8 mouse cellular contexts compared by ENCODE assay signal in genomic region chr5:138195463-138195862, GRCm38 (mm10). TPM values are rescaled to one million over a fixed set of nuclear protein-coding genes. Genes with fewer than 3 reads are reported as not detected.
A peak's percentile ranks its signal among the peaks of the same experiment; 100 is the strongest.
DNase-seq lines count a peak whose midpoint lies in the region; ATAC-seq and TF ChIP-seq lines count a peak whose summit lies in the region.

No protein-coding gene starts in this region.

- peaks cover 5% of the 10 kb centered on the region; the same call in 1 of the 2 replicates for H3K4me1 ChIP-seq in lung, embryonic 14.5 days (ENCODE audit: insufficient read depth)
- peaks cover 21% of the 10 kb centered on the region for H3K4me1 ChIP-seq in forebrain, embryonic 15.5 days
- peaks cover 20% of the 10 kb centered on the region for H3K4me1 ChIP-seq in liver, embryonic 12.5 days
- H3K4me1 ChIP-seq in stomach, embryonic 15.5 days = no peaks in the 10 kb centered on the region

- DNase-seq in lung, embryonic 14.5 days = no peak
- no peak for DNase-seq in lung, postnatal 36 days
- no peak for DNase-seq in right cerebral cortex, postnatal 36 days (ENCODE audit: low spot score in 2 of 2)
- no peak for DNase-seq in spleen, postnatal 4 days (ENCODE audit: low spot score in 2 of 2)
- DNase-seq in kidney, adult 18-20 months = no peak

- no peak for ATAC-seq in lung, embryonic 14.5 days (ENCODE audit: insufficient read depth)
- no peak for ATAC-seq in forebrain, embryonic 15.5 days (replicated peaks)
- ATAC-seq in liver, embryonic 12.5 days = no peak
- no peak for ATAC-seq in stomach, embryonic 15.5 days (ENCODE audit: insufficient read depth, low FRiP score, low read depth)

- peak overlapping the region; percentile 83 for H3K9ac ChIP-seq in lung, embryonic 14.5 days
- H3K9ac ChIP-seq in forebrain, embryonic 15.5 days (replicated peaks) = peak overlapping the region; percentile 88; the same call in 1 of the 2 replicates
- no peak overlapping the region for H3K9ac ChIP-seq in liver, embryonic 12.5 days
- no peak overlapping the region; the same call in 1 of the 2 replicates for H3K9ac ChIP-seq in stomach, embryonic 15.5 days

- peaks cover 14% of the 10 kb centered on the region; the same call in 1 of the 2 replicates for H3K36me3 ChIP-seq in lung, embryonic 14.5 days (ENCODE audit: insufficient read depth)
- H3K36me3 ChIP-seq in forebrain, embryonic 15.5 days = peaks cover 17% of the 10 kb centered on the region
- H3K36me3 ChIP-seq in liver, embryonic 12.5 days = peaks cover 29% of the 10 kb centered on the region
- H3K36me3 ChIP-seq in stomach, embryonic 15.5 days = no peaks in the 10 kb centered on the region

- H3K4me2 ChIP-seq in lung, embryonic 14.5 days = peak overlapping the region; percentile 98
- H3K4me2 ChIP-seq in forebrain, embryonic 15.5 days (replicated peaks) = peak overlapping the region; percentile 94
- H3K4me2 ChIP-seq in liver, embryonic 12.5 days = peak overlapping the region; percentile 99
- peak overlapping the region; percentile 93 for H3K4me2 ChIP-seq in stomach, embryonic 15.5 days

- H3K9me3 ChIP-seq in lung, embryonic 14.5 days (ENCODE audit: low read depth, low read length) = no peaks in the 10 kb centered on the region
- no peaks in the 10 kb centered on the region for H3K9me3 ChIP-seq in forebrain, embryonic 15.5 days
- no peaks in the 10 kb centered on the region for H3K9me3 ChIP-seq in liver, embryonic 12.5 days (replicated peaks)
- H3K9me3 ChIP-seq in stomach, embryonic 15.5 days = no peaks in the 10 kb centered on the region

- H3K4me3 ChIP-seq in lung, embryonic 14.5 days (ENCODE audit: low read depth, low read length) = peak overlapping the region; percentile 74
- peak overlapping the region; percentile 85 for H3K4me3 ChIP-seq in forebrain, embryonic 15.5 days
- peak overlapping the region; percentile 78 for H3K4me3 ChIP-seq in liver, embryonic 12.5 days
- H3K4me3 ChIP-seq in stomach, embryonic 15.5 days (replicated peaks) = peak overlapping the region; percentile 73; the same call in 1 of the 2 replicates

- no peak overlapping the region for H3K27ac ChIP-seq in lung, embryonic 14.5 days (ENCODE audit: low read depth)
- H3K27ac ChIP-seq in forebrain, embryonic 15.5 days (replicated peaks) = peak overlapping the region; percentile 86; the same call in 1 of the 2 replicates
- no peak overlapping the region for H3K27ac ChIP-seq in liver, embryonic 12.5 days
- peak overlapping the region; percentile 72; the same call in 1 of the 2 replicates for H3K27ac ChIP-seq in stomach, embryonic 15.5 days

- TF ChIP-seq CTCF in lung, embryonic 14.5 days (IDR thresholded peaks at IDR 0.05; ENCODE audit: low read depth) = no peak

- no peaks in the 10 kb centered on the region for H3K27me3 ChIP-seq in lung, embryonic 14.5 days (ENCODE audit: insufficient read depth, low read length)
- H3K27me3 ChIP-seq in forebrain, embryonic 15.5 days = no peaks in the 10 kb centered on the region
- H3K27me3 ChIP-seq in liver, embryonic 12.5 days (replicated peaks) = no peaks in the 10 kb centered on the region
- no peaks in the 10 kb centered on the region for H3K27me3 ChIP-seq in stomach, embryonic 15.5 days (replicated peaks)

- 60% methylated on average over 7 of the region's 7 CpGs for WGBS in lung, embryonic 14.5 days
- 73% methylated on average over 7 of the region's 7 CpGs for WGBS in forebrain, embryonic 15.5 days
- WGBS in liver, embryonic 12.5 days (ENCODE audit: insufficient replicate concordance) = 67% methylated on average over 7 of the region's 7 CpGs
- WGBS in stomach, embryonic 15.5 days = 72% methylated on average over 7 of the region's 7 CpGs

RNA-seq across cellular contexts. Expression of gene Mblac1, which starts 1.3 kb away (rescaled TPM):
- 7.3 and 7.9 TPM in 2 replicates for polyA plus RNA-seq in lung, embryonic 14.5 days (2014; fragmentation: Nextera tagmentation; extraction: Ambion mirVana)
- polyA plus RNA-seq in forebrain, embryonic 15.5 days (2015; fragmentation: Nextera tagmentation; extraction: Ambion mirVana) = 12.9 and 14.0 TPM in 2 replicates
- polyA plus RNA-seq in liver, embryonic 12.5 days (2016; fragmentation: Nextera tagmentation; extraction: Ambion mirVana) = 4.3 TPM in 2 replicates
- polyA plus RNA-seq in stomach, embryonic 15.5 days (2015; fragmentation: Nextera tagmentation; extraction: Ambion mirVana) = 8.1 and 9.4 TPM in 2 replicates

RNA-seq across cellular contexts. Expression of gene Cnpy4, which starts 8.2 kb away (rescaled TPM):
- polyA plus RNA-seq in lung, embryonic 14.5 days (2014; fragmentation: Nextera tagmentation; extraction: Ambion mirVana) = 55.5 and 59.0 TPM in 2 replicates
- polyA plus RNA-seq in forebrain, embryonic 15.5 days (2015; fragmentation: Nextera tagmentation; extraction: Ambion mirVana) = 34.7 and 36.8 TPM in 2 replicates
- 20.3 and 21.3 TPM in 2 replicates for polyA plus RNA-seq in liver, embryonic 12.5 days (2016; fragmentation: Nextera tagmentation; extraction: Ambion mirVana)
- polyA plus RNA-seq in stomach, embryonic 15.5 days (2015; fragmentation: Nextera tagmentation; extraction: Ambion mirVana) = 44.4 and 48.0 TPM in 2 replicates

RNA-seq across cellular contexts. Expression of gene Taf6, which starts 8.2 kb away (rescaled TPM):
- 95.6 and 97.6 TPM in 2 replicates for polyA plus RNA-seq in lung, embryonic 14.5 days (2014; fragmentation: Nextera tagmentation; extraction: Ambion mirVana)
- 90.9 and 96.2 TPM in 2 replicates for polyA plus RNA-seq in forebrain, embryonic 15.5 days (2015; fragmentation: Nextera tagmentation; extraction: Ambion mirVana)
- polyA plus RNA-seq in liver, embryonic 12.5 days (2016; fragmentation: Nextera tagmentation; extraction: Ambion mirVana) = 58.0 and 58.2 TPM in 2 replicates
- 71.3 and 73.7 TPM in 2 replicates for polyA plus RNA-seq in stomach, embryonic 15.5 days (2015; fragmentation: Nextera tagmentation; extraction: Ambion mirVana)

RNA-seq across cellular contexts. Expression of gene Mcm7, which starts 23.2 kb away (rescaled TPM):
- 225 and 233 TPM in 2 replicates for polyA plus RNA-seq in lung, embryonic 14.5 days (2014; fragmentation: Nextera tagmentation; extraction: Ambion mirVana)
- 188 and 191 TPM in 2 replicates for polyA plus RNA-seq in forebrain, embryonic 15.5 days (2015; fragmentation: Nextera tagmentation; extraction: Ambion mirVana)
- polyA plus RNA-seq in liver, embryonic 12.5 days (2016; fragmentation: Nextera tagmentation; extraction: Ambion mirVana) = 268 and 271 TPM in 2 replicates
- 150 and 155 TPM in 2 replicates for polyA plus RNA-seq in stomach, embryonic 15.5 days (2015; fragmentation: Nextera tagmentation; extraction: Ambion mirVana)

RNA-seq across cellular contexts. Expression of gene Ap4m1, which starts 23.7 kb away (rescaled TPM):
- polyA plus RNA-seq in lung, embryonic 14.5 days (2014; fragmentation: Nextera tagmentation; extraction: Ambion mirVana) = 19.2 and 20.6 TPM in 2 replicates
- polyA plus RNA-seq in forebrain, embryonic 15.5 days (2015; fragmentation: Nextera tagmentation; extraction: Ambion mirVana) = 29.5 and 29.6 TPM in 2 replicates
- polyA plus RNA-seq in liver, embryonic 12.5 days (2016; fragmentation: Nextera tagmentation; extraction: Ambion mirVana) = 7.9 and 8.3 TPM in 2 replicates
- 23.4 and 23.9 TPM in 2 replicates for polyA plus RNA-seq in stomach, embryonic 15.5 days (2015; fragmentation: Nextera tagmentation; extraction: Ambion mirVana)

Comparison
In these comparisons a context has a peak if more than half of its experiments do, and no peak if none do; other contexts are left out.
1. H3K27ac ChIP-seq: peak in forebrain, embryonic 15.5 days (single experiment) and stomach, embryonic 15.5 days (single experiment); none in lung, embryonic 14.5 days (single experiment) and liver, embryonic 12.5 days (single experiment).
2. H3K9ac ChIP-seq: peak in lung, embryonic 14.5 days (single experiment) and forebrain, embryonic 15.5 days (single experiment); none in liver, embryonic 12.5 days (single experiment) and stomach, embryonic 15.5 days (single experiment).
3. Peak in every context shown above with its lines, with median percentiles within 50 percentile points of each other: H3K4me2 ChIP-seq and H3K4me3 ChIP-seq.